Mouse (Mus musculus) spleen, postnatal 4 days (tissue): Measurements from ENCODE around the gene Igdcc4.

Experiments used
- DNase-seq, 2 experiments: peaks; one replicate each; pipeline ENCODE4 v3.0.0; 2022; ENCODE audit warnings: low spot score in 2 of 2

The Igdcc4 gene

DNA sequence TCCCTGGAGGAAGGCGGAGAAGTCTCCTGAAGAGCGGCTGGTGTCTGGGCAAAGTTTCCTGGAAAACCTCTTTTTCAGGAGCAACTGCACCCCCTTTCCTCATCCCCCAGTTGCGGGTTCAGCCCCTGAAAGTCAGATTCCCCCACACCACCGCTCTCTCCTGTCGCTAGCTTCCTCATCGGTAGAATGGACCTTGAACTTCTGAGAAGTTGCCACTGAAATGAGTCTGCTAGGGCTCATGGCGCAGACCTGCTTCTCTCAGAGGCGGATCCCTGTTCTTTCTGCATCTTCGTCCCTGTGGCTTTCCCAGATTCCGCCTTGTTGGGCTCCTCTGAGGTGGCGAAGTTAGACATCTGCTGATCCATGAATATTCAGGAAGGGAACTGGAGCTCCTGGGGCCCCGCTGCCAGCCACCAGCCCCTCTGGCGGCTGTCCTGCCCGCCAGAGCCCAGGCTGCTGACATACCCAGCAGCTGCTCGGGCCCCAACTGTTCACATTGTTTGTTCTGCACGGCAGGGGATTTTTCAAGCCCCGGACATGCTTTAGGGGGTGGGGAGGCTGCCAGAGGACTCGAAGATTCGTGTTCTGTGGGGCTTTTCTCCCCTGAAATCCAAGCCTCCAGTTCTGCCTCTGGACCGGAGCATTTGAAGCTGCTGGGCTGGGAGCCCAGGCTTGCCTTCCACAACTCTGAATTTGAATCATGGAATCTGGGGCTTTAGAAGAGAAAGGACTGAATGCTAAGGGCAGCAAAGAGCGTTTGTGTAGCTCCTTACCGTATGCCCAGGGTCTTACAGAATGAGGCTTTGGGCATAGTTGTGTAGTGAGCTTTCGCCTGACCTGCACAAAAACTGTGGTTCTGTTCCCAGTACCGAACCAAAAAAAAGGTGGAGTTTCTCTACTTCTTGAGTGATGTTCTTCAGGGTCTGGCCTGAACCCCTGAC, 8.1 kb downstream of the Igdcc4 start:
- no peak for DNase-seq

DNA sequence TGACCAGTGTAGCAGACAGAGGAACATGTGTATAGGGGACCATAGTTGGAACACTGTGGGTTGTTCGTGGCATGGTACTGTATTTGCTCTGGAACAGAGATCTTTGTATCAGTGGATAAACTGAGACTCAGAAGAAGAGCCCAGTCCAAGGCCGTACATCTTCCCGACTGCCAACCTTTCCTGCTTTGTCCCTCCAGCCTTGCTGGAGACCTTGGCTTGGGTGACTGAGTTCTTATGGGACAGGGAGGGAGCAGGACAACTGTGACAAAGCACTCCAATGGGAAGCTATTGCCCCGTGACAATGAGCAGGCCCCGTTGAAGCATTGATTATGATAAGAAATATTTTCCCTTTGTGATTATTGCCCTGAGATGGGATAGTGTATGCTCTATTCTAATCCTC, 10.4 kb downstream of the Igdcc4 start:
- no peak for DNase-seq

DNA sequence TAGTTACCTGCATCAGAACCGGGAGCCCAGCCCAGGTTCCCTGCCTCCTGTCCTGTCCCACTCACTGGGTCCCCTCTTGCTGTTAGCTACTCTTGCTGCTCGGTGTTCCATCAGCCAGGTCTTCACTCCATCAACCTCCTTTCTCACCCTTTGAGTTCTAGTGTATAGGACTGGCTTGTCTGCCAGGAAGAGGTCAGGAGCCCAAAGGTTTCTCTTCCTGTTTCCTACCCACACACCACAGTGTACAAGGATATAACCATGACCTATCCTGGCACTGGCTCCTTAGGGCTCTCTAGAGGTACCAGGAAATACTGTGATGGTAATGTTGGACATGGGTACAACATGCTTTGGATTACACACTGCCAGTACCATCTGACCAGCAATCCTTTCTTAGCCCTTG, 12.4 kb downstream of the Igdcc4 start:
- no peak for DNase-seq

DNA sequence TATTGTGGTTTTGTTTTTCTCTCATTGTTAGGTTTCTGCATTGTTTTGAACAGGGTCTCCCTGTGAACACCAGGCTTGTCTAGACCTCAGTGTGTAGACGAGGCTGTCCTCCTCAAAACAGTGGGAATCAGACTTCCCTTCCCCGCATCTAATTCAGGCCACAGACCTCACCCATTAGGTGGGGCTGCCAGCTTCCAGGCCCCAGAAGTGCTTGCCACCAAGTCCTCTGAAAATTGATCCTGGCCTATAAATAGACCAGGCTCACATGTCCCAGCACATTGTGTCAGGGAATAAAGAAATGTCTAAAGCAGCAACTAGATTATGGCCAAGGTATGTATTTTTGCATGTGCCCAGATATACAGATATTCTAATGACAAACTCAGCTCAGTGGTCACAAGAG, 14.6 kb downstream of the Igdcc4 start:
- DNase-seq = no peak

DNA sequence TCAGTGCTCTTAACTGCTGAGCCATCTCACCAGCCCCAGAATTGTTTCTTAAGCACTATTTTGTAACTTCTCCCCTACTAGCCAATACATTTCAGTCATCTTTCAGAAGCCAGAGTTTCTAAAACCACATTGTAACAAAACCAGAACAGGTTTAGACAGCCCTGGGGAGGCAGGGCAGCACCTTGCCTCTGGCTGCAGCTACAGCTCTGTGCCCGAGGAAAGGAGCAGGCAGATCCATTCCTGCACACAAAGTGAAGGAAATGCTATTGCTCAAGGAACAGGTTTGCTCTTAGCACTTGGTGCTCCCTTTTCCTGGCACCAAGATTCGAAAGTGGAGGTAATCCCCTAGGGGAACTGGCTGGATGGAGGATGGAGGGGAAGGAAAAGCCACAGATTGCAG, 16.2 kb downstream of the Igdcc4 start:
- no peak for DNase-seq

DNA sequence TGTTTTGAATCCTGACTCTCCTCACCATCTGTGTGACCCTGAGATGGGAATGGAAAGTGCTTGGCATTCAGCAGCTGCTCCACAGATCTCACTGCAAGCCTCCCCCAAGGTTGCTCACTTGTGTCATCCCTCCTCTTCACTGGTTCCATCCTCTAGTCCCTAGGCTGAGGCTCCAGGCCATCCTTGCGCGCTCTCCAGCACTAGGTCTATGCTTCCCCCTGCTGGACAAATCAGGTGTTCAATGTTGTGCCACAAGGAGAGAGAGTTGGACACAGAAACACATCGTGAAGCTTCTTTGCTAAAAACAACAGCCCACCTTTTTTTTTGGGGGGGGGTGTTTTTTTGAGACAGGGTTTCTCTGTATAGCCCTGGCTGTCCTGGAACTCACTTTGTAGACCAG, 19.6 kb downstream of the Igdcc4 start:
- peak; percentile 55 to 81 for DNase-seq

DNA sequence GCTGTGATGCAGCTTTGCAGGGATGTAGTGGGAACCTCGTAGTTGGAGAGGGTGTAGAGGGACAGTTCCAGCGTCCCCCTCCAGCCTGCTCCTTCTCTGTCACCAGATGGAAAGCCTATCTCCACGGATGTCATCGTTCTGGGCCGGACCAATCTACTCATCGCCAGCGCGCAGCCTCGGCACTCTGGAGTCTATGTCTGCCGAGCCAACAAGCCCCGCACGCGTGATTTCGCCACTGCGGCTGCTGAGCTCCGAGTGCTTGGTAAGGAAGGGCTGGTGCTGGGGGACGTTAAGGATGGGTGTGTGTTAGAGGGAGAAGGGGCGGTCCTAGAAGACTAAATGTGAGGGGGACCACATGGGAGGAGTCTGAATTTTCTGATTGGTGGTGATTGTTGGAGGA, 21.3 kb downstream of the Igdcc4 start:
- DNase-seq = no peak

DNA sequence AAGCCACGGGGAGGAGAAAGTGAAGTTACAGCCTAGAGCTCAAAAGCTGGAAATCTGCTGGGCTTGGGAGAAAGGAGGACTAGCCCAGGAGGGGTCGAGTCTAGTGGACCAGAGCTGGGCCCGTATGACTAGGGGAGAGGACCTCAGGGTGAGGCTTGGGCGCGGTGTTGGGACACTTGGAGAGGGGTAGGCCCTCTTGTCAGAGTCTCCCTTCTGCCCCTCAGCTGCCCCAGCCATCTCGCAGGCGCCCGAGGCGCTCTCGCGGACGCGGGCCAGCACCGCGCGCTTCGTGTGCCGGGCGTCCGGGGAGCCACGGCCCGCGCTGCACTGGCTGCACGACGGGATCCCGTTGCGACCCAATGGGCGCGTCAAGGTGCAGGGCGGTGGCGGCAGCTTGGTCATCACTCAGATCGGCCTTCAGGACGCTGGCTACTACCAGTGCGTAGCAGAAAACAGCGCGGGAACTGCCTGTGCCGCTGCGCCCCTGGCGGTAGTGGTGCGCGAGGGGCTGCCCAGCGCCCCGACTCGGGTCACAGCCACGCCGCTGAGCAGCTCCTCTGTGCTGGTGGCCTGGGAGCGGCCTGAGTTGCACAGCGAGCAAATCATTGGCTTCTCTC, 22.4 kb downstream of the Igdcc4 start:
- peak; percentile 47 to 80 for DNase-seq

DNA sequence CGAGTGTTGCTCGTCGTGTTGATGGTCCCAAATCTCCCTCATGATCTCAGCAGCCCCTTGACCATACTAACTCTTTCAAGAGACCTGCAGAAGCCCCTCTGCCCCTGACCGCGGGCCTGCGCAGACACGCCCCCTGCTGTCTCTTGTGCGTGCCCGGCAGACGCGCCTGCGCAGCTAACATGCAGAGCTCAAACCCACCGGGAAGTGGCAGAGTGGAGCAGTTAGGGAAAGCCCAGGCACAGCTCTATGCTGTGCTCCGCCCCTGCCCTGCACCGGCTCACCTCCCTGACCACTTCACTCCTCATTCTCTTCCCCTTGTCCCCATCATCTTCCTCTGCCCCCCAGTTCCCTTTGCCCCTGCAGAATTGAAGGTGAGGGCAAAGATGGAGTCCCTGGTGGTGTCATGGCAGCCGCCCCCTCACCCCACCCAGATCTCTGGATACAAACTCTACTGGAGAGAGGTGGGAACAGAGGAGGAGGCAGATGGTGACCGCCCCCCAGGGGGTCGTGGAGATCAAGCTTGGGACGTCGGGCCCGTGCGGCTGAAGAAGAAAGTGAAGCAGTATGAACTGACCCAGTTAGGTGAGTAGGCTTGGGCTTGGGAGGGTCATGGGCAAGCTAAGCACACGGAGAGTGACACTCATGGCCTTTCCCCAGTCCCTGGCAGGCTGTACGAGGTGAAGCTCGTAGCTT, 27.0 kb downstream of the Igdcc4 start:
- peak; percentile 41 to 76 for DNase-seq

DNA sequence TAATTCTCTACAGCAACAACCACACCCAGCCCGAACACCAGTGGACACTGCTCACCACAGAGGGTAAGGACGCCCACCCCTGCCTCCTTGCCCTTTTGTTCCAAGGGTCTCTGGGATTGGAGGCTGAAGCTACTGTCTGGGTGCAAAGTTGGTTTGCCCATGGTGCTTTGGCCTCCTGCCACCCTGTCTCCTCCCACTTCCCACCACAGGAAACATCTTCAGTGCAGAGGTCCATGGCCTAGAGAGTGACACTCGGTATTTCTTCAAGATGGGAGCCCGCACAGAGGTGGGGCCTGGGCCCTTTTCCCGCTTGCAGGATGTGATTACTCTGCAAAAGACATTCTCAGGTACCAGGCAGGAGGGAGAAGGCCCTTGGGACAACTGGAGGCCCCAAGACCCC, 30.4 kb downstream of the Igdcc4 start:
- no peak for DNase-seq

DNA sequence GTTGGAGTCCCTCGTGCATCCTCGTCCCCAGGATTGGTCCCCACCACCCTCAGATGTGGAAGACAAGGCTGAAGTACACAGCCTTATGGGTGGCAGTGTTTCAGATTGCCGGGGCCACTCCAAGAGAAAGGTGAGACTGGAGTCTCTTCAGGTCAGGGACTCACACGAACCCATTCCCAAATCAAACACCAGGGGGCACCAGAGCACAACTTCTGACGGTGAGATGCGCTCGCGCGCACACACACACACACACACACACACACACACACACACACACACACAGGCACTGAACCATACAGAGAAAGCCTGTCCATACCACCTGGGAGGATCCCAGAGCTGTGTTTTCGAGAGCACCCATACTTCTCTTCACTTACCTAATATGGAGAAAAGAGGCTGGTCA, 32.5 kb downstream of the Igdcc4 start:
- DNase-seq = peak; percentile 69 to 91

DNA sequence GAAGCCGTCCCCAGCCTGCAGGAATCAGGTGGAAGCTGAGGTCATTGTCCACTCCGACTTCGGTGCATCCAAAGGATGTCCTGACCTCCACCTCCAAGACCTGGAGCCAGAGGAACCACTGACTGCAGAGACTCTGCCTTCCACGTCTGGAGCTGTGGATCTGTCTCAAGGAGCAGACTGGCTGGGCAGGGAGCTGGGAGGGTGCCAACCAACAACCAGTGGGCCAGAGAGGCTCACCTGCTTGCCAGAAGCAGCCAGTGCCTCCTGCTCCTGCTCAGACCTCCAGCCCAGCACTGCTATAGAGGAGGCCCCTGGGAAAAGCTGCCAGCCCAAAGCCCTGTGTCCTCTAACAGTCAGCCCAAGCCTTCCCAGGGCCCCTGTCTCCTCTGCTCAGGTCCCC, 33.8 kb downstream of the Igdcc4 start:
- no peak for DNase-seq

DNA sequence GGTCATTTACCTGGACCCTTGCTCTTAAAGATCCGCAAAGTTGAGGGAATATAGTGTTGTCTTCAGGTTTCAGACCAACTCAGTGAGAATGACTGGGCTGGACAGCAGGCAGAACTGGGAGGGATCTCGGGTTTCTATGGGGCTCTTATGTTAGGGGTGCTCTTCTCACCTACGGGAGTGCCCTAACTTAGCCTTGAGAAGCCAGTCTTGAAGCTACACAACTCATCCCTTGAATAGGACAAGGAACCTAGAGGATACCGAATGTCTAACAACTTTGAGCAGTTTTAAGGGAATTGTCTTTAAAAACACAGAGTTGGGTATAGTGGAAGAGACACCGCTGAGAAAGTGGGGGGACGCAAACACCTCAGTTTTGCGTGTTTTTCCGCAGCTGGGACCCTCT, 39.2 kb downstream of the Igdcc4 start:
- DNase-seq = no peak

DNA sequence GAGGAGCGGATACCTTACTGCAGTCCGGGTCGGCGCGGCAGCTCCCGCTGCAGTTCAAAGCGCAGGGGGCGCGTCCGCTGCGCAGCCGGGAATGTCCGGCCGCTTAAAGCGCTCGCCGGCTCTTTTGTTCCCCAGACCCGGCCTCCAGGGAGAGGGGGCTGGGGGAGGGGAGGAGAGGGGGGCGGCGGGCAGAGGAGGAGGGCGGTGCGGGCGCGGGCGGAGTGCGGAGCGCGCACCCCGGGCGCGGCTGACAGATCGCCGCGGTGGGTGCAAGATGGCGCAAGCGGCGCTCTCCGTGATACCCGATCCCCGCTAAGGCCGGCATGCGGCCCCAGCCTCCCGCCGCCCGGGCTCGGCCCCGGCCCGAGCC, 39.6 kb downstream of the Igdcc4 start, which contains the start of gene Igdcc3:
Gene Igdcc3, plus strand, starts transcription at position 254 of the 370 bp plus-strand sequence.
- no peak for DNase-seq

DNA sequence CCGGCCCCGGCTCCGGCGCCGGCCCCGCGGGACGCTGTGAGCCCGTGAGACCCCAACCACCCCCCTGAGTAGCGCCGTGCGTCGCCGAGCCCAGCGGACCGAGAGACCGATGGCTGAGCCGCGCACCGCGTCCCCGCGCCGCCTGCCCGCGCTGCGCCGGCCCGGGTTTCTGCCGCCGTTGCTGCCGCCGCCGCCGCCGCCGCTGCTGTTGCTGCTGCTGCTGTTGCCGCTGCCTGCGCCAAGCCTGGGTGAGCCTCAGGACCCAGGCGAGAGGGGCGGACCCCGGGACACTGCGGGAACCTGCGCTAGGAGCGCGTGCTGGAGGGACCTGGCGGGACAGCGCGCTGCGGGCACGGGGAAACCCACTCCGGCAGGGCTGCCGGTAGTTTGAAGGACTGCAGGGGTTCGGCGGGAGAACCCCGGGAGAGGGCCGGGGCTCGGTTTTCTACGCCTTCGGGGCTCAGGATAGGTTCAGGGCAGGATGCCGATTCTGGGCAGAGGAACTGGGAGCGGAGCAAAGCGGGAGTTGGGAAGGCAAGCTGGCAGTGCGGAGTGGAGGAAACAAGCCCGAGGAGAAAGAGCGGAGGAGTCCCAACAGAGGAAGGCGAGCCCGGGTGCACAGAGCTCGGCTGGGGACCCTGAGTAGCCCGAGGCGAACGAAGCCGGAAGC, 40.2 kb downstream of the Igdcc4 start:
- no peak for DNase-seq

DNA sequence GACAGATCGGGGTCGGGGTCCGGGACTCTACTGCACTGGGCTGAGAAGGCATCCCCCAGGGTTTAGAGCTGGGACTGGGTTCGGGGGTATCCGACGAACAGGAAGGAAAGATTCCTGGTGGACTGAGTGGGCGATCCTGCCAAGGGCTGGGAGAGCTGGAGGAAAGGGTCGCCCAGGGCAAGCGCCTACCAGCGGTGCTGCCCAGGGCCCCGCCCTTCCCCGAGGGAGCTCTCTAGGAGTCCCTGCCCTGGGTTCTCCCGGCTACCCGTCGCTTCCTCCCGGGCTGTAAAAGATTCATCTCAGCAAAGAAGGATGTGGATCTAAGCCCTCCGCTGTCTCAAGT, 40.7 kb downstream of the Igdcc4 start:
- no peak for DNase-seq

DNA sequence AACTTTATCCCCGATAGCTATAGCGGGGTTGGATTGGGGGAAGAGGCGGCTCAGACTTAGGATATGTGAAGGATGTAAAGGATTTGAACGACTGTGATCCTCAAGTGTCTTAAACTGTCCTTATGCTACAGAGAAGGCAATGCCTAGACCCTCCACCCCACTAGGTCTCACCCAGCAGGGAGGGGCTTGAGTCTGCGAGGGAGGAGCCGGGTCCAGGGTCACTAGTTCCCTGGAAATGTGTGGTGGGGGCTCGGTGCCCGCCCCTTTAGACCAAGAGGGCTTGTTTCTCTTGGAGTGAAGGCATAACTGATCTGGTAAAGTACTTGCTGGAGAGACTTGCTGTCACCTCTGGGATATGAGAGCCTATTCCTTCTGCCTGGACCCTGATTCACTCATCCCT, 41.1 kb downstream of the Igdcc4 start:
- DNase-seq = no peak

DNA sequence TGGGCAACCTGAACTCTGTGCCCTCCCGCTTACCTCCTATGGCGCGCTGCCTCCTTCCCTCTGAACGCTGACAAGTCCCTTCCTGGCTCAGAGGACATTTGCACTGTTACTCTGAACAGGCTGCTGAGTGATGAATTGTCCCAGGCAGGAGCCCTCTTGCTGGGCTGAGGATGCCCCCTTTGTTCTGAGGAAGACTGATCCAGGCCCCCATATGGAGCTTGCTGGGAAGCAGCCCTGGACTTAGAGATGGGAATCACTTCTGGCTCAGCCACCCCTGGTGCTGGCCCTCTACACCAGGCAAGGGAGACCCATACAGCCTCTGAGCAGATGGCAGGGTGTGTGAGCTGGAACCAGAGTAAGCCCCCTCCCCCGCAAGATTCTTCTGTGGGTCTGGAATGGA, 44.7 kb downstream of the Igdcc4 start:
- DNase-seq = no peak

DNA sequence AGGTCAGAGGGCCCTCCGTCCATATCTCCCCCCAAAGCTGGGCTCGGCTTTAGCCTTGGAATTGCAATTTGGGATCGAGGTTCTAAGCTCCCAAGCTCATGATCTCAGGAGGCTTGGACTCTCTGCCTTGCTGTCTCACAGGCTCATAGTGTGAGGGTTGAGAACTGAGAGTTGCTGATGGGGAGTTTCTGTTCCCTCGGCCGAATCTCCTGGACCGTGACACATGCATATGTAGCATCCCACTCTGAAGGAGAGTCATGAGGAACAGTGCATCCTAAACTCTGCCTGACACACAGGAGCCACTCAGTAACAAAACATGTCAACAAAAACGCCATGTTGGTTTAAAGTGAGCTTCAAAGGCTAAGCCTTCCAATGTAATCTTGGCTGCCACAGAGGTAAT, 47.2 kb downstream of the Igdcc4 start:
- no peak for DNase-seq

DNA sequence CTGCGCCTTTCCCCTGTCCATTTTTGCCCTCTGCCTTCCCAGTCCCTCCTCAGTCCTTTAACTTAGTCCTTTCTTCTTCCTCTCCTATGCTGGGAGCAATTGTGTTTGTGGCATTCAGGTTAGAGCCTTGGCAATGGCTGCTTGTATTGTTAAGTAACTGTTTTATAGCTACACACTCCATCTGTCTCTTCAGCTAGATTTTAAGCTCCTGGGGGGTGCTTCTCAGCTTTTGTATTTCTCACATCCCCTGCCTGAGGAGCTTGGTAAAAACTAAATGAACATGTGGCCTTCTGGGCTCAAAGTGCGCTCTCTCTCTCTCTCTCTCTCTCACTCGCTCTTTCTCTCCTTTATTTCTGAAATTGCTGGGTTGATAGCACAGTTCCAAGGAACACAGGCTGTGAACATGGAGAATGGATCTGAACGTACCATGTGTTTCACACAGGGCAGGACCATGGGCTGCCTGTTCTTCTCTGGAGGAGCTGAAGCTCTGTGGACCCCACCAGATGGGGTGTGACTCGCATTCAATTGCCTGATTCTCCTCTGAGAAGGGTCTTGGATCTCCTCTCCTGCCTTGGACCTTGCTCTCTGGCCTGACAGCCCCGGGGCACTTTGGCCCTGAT, 51.5 kb downstream of the Igdcc4 start:
- DNase-seq = no peak

DNA sequence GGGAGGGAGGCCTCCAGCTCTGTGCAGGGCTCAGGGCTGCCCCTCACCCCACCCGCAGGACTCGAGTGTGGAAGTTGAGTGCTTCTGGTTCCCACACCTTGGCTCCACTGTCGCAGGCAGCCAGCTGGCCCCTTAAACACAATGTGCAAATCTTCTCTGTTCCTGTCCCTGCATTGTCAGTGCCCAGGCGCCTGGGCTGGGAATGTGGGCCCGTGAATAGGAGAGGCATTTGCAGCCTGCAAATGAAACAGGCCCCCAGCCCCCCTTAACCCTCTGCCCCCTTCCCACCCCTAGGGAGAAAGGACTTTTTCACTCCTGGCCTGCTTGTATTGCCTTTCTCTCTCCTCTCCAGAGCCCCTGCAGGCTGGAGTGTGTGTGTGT, 52.0 kb downstream of the Igdcc4 start:
- no peak for DNase-seq
